Mouse (Mus musculus): ENCODE data around the gene Catsper1. TPM values are rescaled to one million over a fixed set of nuclear protein-coding genes. Genes with fewer than 3 reads are reported as not detected.

Gene Catsper1
- total RNA-seq, 2 experiments from 2014 or later, result not detected

- no peak for TF ChIP-seq CTCF (conservative IDR thresholded peaks at IDR 0.05)
- Histone ChIP-seq H3K4me3 (no peak overlapping the region), H3K27ac (0 out of 2 replicates have a peak overlapping the region, but pooled peaks have one; percentile 23)
- DNase-seq (ENCODE audit: low spot score in 2 of 2), result no peak
Measured at GRCm38 (mm10) chr19:5390416-5390815, 54.9 kb downstream of the Catsper1 start.

GRCm38 (mm10) chr19:5392892-5393291 is 57.4 kb downstream of the Catsper1 start:
- no peak for DNase-seq (ENCODE audit: low spot score in 2 of 2)
- no peak for TF ChIP-seq CTCF (conservative IDR thresholded peaks at IDR 0.05)
- Histone ChIP-seq H3K27ac (no peak overlapping the region), H3K4me3 (no peak overlapping the region)

Other genes with a start within 250 kb of the Catsper1 start
- gene Yif1a, start 247.2 kb upstream of the Catsper1 start, total RNA-seq (2021), result 10 to 100 TPM; 23.3 to 23.5 TPM
- gene Cnih2, start 237.2 kb upstream of the Catsper1 start, total RNA-seq (2021), result 100 to 1,000 TPM; 614 to 642 TPM
- gene Rab1b, start 228.7 kb upstream of the Catsper1 start, total RNA-seq (2021), result 100 to 1,000 TPM; 156 to 169 TPM
- gene Klc2, start 217.2 kb upstream of the Catsper1 start, total RNA-seq (2021), result 100 to 1,000 TPM; 223 to 231 TPM
- gene Pacs1, start 62.6 kb upstream of the Catsper1 start, total RNA-seq (2021), result 10 to 100 TPM; 56.4 to 57.4 TPM
- gene Sf3b2, start 40.3 kb upstream of the Catsper1 start, total RNA-seq (2021), result 100 to 1,000 TPM; 214 to 219 TPM
- gene Gal3st3, start 37.4 kb upstream of the Catsper1 start, total RNA-seq (2021), result 100 to 1,000 TPM; 106 to 109 TPM
- gene Cst6, start 13.8 kb downstream of the Catsper1 start, total RNA-seq (2021), result 1 to 10 TPM; 4.6 to 5.9 TPM
- 10 to 100 TPM; 21.4 to 22.5 TPM for gene Eif1ad, start 31.0 kb downstream of the Catsper1 start, total RNA-seq (2021)
- 10 to 100 TPM; 81.0 to 86.2 TPM for gene Banf1, start 31.4 kb downstream of the Catsper1 start, total RNA-seq (2021)
- 100 to 1,000 TPM; 113 to 125 TPM for gene Sart1, start 53.0 kb downstream of the Catsper1 start, total RNA-seq (2021)
- gene Tsga10ip, start 66.8 kb downstream of the Catsper1 start, total RNA-seq (2021), result under 1 TPM; 0.20 to 0.37 TPM
- gene Drap1, start 89.2 kb downstream of the Catsper1 start, total RNA-seq (2021), result 100 to 1,000 TPM; 316 to 335 TPM
- 10 to 100 TPM; 61.9 to 70.7 TPM for gene AI837181, start 89.4 kb downstream of the Catsper1 start, total RNA-seq (2021)
- not detected for gene Fosl1, start 111.8 kb downstream of the Catsper1 start, total RNA-seq (2021)
- 10 to 100 TPM; 31.5 to 33.9 TPM for gene Ccdc85b, start 122.2 kb downstream of the Catsper1 start, total RNA-seq (2021)
- gene Fibp, start 124.9 kb downstream of the Catsper1 start, total RNA-seq (2021), result 10 to 100 TPM; 87.2 to 89.6 TPM
- under 1 TPM in 1 of 2 experiments, not detected in 1; 0.31 TPM for gene Ctsw, start 132.8 kb downstream of the Catsper1 start, total RNA-seq (2021)
- gene Efemp2, start 138.2 kb downstream of the Catsper1 start, total RNA-seq (2021), result 10 to 100 TPM; 13.2 to 14.1 TPM
- gene Mus81, start 152.7 kb downstream of the Catsper1 start, total RNA-seq (2021), result 10 to 100 TPM; 40.9 to 42.9 TPM
- 1,000 to 10,000 TPM; 1,280 to 1,287 TPM for gene Cfl1, start 154.7 kb downstream of the Catsper1 start, total RNA-seq (2021)
- 1 to 10 TPM; 6.2 to 9.1 TPM for gene 1700020D05Rik, start 168.0 kb downstream of the Catsper1 start, total RNA-seq (2021)
- 10 to 100 TPM; 85.9 to 86.6 TPM for gene Snx32, start 174.8 kb downstream of the Catsper1 start, total RNA-seq (2021)
- gene Ovol1, start 224.9 kb downstream of the Catsper1 start, total RNA-seq (2021), result not detected
- 1 to 10 TPM; 6.8 to 7.4 TPM for gene Ap5b1, start 232.3 kb downstream of the Catsper1 start, total RNA-seq (2021)

All from layer of hippocampus, adult 2 months (tissue).